Mouse (Mus musculus) ES-E14 (cell line): Measurements from ENCODE around the gene S100a2. TPM values are rescaled to one million over a fixed set of nuclear protein-coding genes. Genes with fewer than 3 reads are reported as not detected.

Source experiments
- DNase-seq: peaks from one replicate; pipeline ENCODE4 v3.0.0-alpha.2; 2013; ENCODE audit warnings: low read depth, low spot score
- H3K27ac ChIP-seq: 2 replicates; pipeline ENCODE4 v1.5.1; 2012; ENCODE audit warnings: low read depth, mild to moderate bottlenecking, low read length, moderate library complexity, mixed read lengths; ENCODE audit not compliant: poor library complexity, insufficient read depth, severe bottlenecking
- H3K36me3 ChIP-seq: 2 replicates; pipeline ENCODE4 v1.6.1; 2012; ENCODE audit warnings: mild to moderate bottlenecking, low read length, moderate library complexity, mixed read lengths; ENCODE audit not compliant: control insufficient read depth, poor library complexity, insufficient read depth, severe bottlenecking
- H3K4me1 ChIP-seq, 2 experiments: fragments of 150-350 bp in 1 of 2; sonication (generic) in 1 of 2; 2 replicates each; pipeline ENCODE4 v1.6.1; 2012; ENCODE audit warnings: low read length in 2 of 2, mild to moderate bottlenecking in 1 of 2, mixed read lengths in 1 of 2; ENCODE audit not compliant: control insufficient read depth in 2 of 2, insufficient read depth in 2 of 2, poor library complexity in 1 of 2
- H3K4me3 ChIP-seq, 2 experiments: fragments of 150-350 bp in 1 of 2; sonication (generic) in 1 of 2; 2 replicates each; pipeline ENCODE4 v1.5.1; 2012; ENCODE audit warnings: low read length in 2 of 2, low read depth in 1 of 2, mild to moderate bottlenecking in 1 of 2, mixed read lengths in 1 of 2; ENCODE audit not compliant: insufficient read depth in 1 of 2, poor library complexity in 1 of 2, severe bottlenecking in 1 of 2
- H3K9ac ChIP-seq: 2 replicates; pipeline ENCODE4 v1.6.1; 2012; ENCODE audit warnings: low read depth, mild to moderate bottlenecking, low read length, mixed read lengths; ENCODE audit not compliant: poor library complexity, insufficient read depth, severe bottlenecking
- H3K9me3 ChIP-seq: fragments of 150-350 bp; sonication (generic); 2 replicates; pipeline ENCODE4 v1.6.1; 2012; ENCODE audit warnings: low read depth, mild to moderate bottlenecking, low read length; ENCODE audit not compliant: control insufficient read depth, insufficient read depth
- CHD2 ChIP-seq: IDR thresholded peaks from 2 replicates; pipeline ENCODE4 v1.6.1; 2014; ENCODE audit warnings: mild to moderate bottlenecking, low read depth, low read length, inconsistent platforms
- HCFC1 ChIP-seq: IDR thresholded peaks from 2 replicates; pipeline ENCODE4 v1.6.1; 2012; ENCODE audit warnings: low read length, inconsistent platforms, borderline replicate concordance; ENCODE audit not compliant: insufficient read depth
- MAFK ChIP-seq: IDR thresholded peaks from 2 replicates; pipeline ENCODE4 v1.6.1; 2014; ENCODE audit warnings: mild to moderate bottlenecking, low read depth, low read length, inconsistent platforms; ENCODE audit not compliant: insufficient read depth
- ZC3H11A ChIP-seq: IDR thresholded peaks from 2 replicates; pipeline ENCODE4 v1.6.1; 2012; ENCODE audit warnings: low read depth, mild to moderate bottlenecking, inconsistent platforms, low read length, borderline replicate concordance
- ZNF384 ChIP-seq: IDR thresholded peaks from 2 replicates; pipeline ENCODE4 v1.6.1; 2012; ENCODE audit warnings: low read depth, low read length, inconsistent platforms
- in situ Hi-C, 2 experiments: fragments of 600-800 bp; cut with MboI; formaldehyde crosslinking; loops; one replicate each; pipeline ENCODE4 v1.15.1; 2025; ENCODE audit warnings: low sequenced_read_pairs in 2 of 2, inconsistent platforms in 1 of 2; ENCODE audit not compliant: unreplicated experiment in 2 of 2
- total RNA-seq: library from RNA; depleted of rRNA; stranded (reverse); fragments of 300-350 nt; gene quantifications from 2 replicates; pipeline ENCODE4 v1.2.3, GENCODE M21; 2012; rRNA removed

S100a2 gene
- not detected in 2 replicates for total RNA-seq

- Histone ChIP-seq H3K4me3 (no peak within 1 kb of the TSS), H3K4me1 (peaks cover 3 to 15% of the 10 kb centered on the region in 2 experiments; a peak in 1 of 4 replicates), H3K9ac (no peak within 1 kb of the TSS), H3K36me3 (no peaks in the 10 kb centered on the region), H3K9me3 (no peaks in the 10 kb centered on the region), H3K27ac (no peak within 1 kb of the TSS)
- no peak for DNase-seq
- in situ Hi-C loops: no loop called here
- no peak for TF ChIP-seq ZNF384
- no peak for TF ChIP-seq HCFC1
- TF ChIP-seq CHD2: no peak
- TF ChIP-seq ZC3H11A: no peak
These were observed at the start of gene S100a2 for GRCm38 (mm10) chr3:90589947-90590346. Gene S100a2 (plus strand): TSS chr3:90590247.

- no peak for DNase-seq
- no peak overlapping the region for H3K27ac ChIP-seq
- no peak overlapping the region; a peak in 1 of 4 replicates for H3K4me3 ChIP-seq
- TF ChIP-seq MAFK (no peak), HCFC1 (no peak), ZNF384 (no peak), CHD2 (no peak), ZC3H11A (no peak)
- H3K4me1 ChIP-seq: peaks cover 2 to 8% of the 10 kb centered on the region in 2 experiments; a peak in 2 of 4 replicates
- H3K9ac ChIP-seq: no peak overlapping the region
- in situ Hi-C loops: no loop called here
- no peaks in the 10 kb centered on the region for H3K9me3 ChIP-seq
- no peaks in the 10 kb centered on the region for H3K36me3 ChIP-seq
These were observed 49.1 kb upstream of the S100a2 start for GRCm38 (mm10) chr3:90540904-90541303.

DNA sequence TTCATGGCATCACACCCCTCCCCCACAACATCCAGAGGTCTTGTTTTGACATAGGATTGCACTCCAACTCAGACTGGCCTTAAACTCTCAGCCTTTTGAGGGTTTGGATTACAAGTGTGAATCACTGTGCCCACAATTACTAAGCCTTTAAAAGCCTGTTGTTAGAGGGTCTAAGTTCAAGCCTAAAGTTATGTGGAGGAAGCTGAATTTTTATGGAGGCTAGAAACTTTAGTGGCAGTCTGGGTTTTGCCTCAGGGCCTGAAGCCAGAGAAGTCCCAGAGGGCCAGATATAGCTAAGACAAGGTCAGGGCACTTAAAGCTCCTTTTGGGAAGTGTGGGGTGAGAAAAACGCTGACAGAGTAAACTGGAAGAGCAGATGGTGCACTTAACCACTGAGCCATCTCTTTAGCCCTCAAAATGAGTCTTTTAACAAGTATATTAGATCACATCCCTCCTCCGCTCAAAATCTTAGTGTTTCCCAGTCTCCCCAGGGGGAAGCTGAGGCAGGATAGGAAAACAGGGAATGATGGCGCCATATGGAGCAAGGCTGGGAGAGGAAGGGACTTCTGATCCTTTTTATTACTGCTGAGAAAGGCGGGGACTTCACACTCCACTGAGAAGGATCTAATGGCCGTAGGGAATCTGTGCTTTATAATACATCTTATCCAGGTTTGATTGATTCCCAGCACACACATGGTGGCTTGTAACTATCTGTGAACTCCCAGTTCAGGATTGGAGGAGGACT is 40.2 kb upstream of the S100a2 start:
- H3K9ac ChIP-seq: no peak overlapping the region
- 0 out of 4 replicates have a peak, but pooled peaks cover 0 to 1% of the 10 kb centered on the region in 2 experiments for H3K4me1 ChIP-seq
- no peak overlapping the region for H3K27ac ChIP-seq
- TF ChIP-seq MAFK (no peak), HCFC1 (no peak), ZC3H11A (no peak), CHD2 (no peak)
- no peak overlapping the region for H3K4me3 ChIP-seq
- H3K36me3 ChIP-seq: no peaks in the 10 kb centered on the region
- in situ Hi-C loops: no loop called here
- H3K9me3 ChIP-seq: no peaks in the 10 kb centered on the region
- DNase-seq: no peak

- no peak for DNase-seq
- H3K4me3 ChIP-seq: no peak overlapping the region
- H3K27ac ChIP-seq: no peak overlapping the region
- in situ Hi-C loops: no loop called here
- no peak overlapping the region for H3K9ac ChIP-seq
- no peak for TF ChIP-seq ZC3H11A
- no peak for TF ChIP-seq HCFC1
- no peak for TF ChIP-seq CHD2
- no peak for TF ChIP-seq MAFK
- TF ChIP-seq ZNF384: no peak
- no peaks in the 10 kb centered on the region for H3K9me3 ChIP-seq
- H3K4me1 ChIP-seq: 0 out of 4 replicates have a peak, but pooled peaks cover 0 to 1% of the 10 kb centered on the region in 2 experiments
- H3K36me3 ChIP-seq: no peaks in the 10 kb centered on the region
These were observed 39.6 kb upstream of the S100a2 start for GRCm38 (mm10) chr3:90550421-90550790.

DNA sequence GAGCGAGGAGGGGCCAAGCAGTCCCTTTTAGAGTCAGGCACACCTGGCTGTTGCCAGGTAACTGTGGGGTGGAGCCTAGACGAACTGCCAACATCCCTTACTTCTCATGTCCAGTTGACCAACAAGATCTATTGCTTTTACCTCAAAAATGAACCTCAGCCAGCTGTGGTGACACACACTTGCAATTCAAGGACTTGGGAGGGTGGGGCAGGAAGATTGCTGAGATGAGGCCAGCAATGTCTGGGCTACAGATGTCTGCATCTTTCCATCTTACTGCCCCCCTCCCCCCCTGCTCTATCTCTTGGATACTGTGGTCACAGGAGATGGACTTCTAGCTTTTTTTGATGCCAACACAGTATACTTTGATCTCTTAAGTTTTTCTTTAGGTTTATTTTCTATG is 37.8 kb upstream of the S100a2 start:
- TF ChIP-seq CHD2 (no peak), MAFK (no peak)
- in situ Hi-C loops: no loop called here
- DNase-seq: no peak
- H3K4me1 ChIP-seq: 0 out of 4 replicates have a peak, but pooled peaks cover 0 to 1% of the 10 kb centered on the region in 2 experiments
- H3K9me3 ChIP-seq: no peaks in the 10 kb centered on the region
- no peak overlapping the region for H3K27ac ChIP-seq
- no peak overlapping the region for H3K9ac ChIP-seq
- H3K36me3 ChIP-seq: no peaks in the 10 kb centered on the region
- H3K4me3 ChIP-seq: no peak overlapping the region
